Mouse (Mus musculus) layer of hippocampus, postnatal 36 days (tissue): ENCODE data around the gene Cnot6. TPM values are rescaled to one million over a fixed set of nuclear protein-coding genes. Genes with fewer than 3 reads are reported as not detected.
A peak's percentile ranks its signal among the peaks of the same experiment; 100 is the strongest.

Experiments
- DNase-seq, 2 experiments: peaks; one replicate each; pipeline ENCODE4 v3.0.0; 2022
- total RNA-seq, 2 experiments: library from RNA; stranded (reverse); gene quantifications; 2 replicates each; pipeline ENCODE4 v1.2.3; 2021

Gene Cnot6
- total RNA-seq: 10 to 100 TPM; 49.4 to 55.8 TPM

DNA sequence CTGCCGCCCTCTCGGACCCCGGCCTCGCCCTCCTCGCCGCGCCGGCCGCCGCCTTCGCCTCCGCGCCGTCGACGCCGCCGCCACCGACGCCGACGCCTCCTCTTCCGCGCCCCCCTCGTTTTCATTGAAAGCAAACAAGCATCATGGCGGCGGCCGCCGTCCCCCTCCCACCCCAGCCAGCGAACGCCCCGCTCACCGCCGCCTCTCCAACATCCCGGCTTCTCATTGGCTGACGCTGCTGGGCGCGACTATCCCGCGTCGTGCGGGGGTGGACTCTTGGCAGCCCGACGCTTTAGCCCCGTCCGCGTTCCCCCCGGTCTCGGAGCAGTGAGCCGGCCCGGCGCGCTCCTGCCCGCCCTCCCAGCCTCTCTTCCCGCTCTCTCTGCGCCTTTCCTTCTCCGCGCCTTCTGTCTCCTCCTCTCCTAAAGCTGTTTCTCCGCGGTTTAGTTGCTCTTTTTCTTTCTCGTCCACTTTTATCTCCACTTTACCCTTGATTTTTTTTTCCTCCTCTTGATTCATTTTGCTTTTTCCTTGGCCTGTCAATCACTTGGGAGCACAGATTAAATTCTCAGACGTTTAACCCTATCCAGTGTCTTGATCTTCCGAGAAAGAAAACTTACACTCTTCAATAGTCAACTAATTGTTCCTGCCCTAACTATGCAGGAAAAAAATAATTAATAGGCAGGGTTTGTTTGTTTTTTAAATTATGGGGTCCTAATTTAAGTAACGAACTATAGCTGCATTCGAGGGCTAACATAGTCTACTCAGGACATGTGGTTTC lies at the start of gene Cnot6:
Cnot6 (minus strand) TSS at position 169 of the 781 bp plus-strand sequence.
- peak; percentile 97 to 98 for DNase-seq

GRCm38 (mm10) chr11:49761130-49761529 lies 48.6 kb upstream of the Cnot6 start:
- DNase-seq: no peak

DNA sequence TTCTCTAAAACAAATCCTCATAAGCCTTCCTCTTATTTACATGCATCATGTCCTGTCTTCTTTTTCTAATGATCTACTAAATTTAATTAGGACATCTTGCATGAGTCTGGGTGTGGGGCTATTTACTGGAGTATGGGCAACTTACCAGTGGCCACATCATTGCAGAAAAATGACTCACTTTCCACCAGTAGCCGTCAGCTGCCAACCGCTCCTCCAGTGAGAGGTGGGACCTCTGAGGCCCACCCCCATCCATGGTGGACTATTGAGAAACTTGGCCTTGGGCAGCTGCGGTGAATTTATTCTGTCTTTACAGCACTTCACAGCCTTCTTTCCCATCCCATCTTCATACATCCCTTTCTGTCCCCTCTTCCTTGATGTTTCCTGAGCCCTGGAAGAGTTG lies 45.6 kb upstream of the Cnot6 start:
- no peak for DNase-seq

DNA sequence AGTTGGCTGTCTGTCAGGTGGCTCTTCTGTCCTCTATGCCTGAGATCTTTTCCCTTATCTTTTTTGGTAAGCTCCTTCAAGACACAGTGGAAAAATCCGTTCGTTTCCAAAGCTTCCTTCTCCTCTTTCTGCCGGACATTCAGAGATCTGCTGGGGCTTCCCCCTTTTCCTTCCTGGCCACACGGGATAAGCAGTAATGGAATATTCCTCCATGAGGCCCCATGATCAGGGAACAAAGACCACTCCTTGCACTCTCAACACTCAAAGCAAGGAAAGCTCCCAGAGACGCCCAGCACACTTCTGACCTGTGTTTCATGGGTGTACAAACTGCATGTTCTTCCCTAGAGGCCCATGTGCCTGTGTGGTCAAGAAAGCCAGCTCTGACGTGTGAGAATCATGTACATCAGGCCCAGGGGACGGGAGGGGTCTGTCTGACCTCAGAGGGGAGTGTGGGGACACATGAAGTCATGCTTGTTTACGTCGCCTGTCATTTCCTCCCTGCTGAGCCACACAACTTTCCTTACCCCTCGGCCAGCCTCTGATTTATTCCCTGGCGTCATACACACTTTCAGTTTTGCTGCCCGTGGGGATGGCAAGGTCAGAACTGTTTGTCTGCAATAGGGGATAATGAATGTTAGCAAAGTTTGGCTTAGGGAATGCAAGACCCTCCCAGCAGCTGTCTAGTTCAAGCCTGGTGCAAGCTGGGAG lies 42.6 kb upstream of the Cnot6 start:
- DNase-seq: no peak

GRCm38 (mm10) chr11:49746756-49747155 lies 34.2 kb upstream of the Cnot6 start:
- no peak for DNase-seq

GRCm38 (mm10) chr11:49745839-49746238 lies 33.3 kb upstream of the Cnot6 start:
- no peak for DNase-seq

- DNase-seq: no peak
Observed at GRCm38 (mm10) chr11:49744981-49745380, 32.5 kb upstream of the Cnot6 start.

DNA sequence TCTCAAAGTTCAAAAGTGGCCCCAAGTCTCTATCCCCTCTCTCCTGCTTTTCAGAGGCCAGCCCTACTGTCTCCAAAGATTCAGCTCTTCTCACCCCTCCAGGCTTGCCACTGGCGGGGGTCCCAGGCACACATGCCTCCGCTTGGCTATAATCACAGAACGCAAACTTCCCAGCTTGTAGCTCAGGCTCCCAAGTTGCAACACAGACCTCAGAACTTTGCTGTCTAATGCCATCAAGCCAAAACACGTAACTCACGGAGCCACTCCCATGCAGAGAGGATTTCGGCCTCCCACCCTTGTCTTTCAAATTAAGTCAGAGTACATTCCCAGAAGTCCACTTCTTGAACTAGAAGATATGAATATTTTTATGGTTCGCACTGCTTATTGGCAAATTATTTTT lies 31.1 kb upstream of the Cnot6 start:
- no peak for DNase-seq

GRCm38 (mm10) chr11:49742248-49742647 lies 29.7 kb upstream of the Cnot6 start:
- DNase-seq: no peak

DNA sequence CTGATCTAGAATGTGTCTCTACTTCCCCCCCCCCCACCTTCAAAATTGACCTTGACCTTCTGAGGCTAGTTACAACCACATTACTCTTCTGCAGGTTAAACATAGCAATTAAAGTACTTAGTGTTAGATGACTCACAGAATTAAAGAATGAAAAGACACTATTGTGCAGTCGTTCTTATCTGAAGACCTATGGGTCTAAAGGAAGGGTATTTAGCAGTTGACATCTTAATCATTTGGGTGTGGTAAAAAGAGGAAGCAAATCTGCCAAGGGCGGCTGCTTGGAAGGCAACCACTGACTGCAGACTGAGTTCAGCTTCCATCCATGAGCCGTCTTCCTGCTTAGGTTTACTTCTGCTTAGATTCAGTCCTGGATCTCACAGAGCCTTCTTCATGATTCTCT lies 27.3 kb upstream of the Cnot6 start:
- DNase-seq: no peak

DNA sequence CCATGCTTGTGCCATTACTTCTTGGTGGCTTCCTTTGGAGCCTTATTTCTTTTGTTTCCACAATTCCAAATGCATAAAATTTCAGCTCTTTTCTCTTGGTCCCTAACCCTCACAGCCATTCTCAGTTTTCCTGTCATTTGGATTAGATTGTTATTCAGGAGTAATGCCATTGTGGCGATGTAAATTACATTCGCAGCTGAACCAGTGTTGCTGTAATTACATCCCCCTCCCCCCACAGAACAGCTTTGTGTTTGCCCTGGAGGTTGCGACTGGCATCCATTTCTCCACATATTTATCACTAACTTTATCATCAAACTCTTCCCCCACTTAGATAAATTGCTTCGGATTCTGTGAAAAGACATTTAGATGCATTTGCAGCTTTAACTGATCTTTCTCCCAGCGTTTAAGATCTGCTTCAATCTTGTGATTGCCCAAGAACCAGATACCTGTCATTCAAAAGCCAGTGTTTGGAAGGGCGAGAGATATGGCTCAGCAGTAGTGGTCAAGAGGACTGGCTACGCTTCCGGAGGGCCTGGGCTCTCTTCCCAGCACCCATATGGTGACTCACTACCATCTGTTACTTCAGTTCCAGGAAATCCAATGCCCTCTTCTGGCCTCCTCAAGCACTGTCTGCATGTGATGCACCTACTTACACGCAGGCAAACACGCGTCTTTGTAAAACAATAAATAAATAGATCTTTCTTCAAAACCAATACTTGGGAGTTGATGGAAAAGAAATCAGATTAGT lies 26.3 kb upstream of the Cnot6 start:
- DNase-seq: no peak

DNA sequence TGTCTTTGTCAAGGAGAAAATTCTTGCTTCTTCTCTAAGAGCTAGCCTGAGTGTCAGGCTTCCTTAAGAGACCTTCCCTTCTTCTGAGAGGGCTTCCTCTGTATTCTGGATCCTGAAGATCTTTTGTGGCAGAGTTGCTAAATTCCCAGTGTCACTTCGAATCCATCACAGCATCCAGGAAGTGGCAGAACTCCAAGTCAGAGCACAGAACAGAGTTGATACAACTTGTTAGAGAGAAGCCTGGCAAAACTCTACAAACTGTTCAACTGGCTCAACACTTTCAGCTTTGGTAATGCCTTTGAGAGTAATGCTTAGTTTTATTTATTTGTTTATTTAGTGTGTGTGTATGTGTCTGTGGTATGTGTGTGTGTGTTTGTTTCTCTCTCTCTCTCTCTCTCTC lies 25.1 kb upstream of the Cnot6 start:
- DNase-seq: no peak

- no peak for DNase-seq
Observed at GRCm38 (mm10) chr11:49734771-49735170, 22.2 kb upstream of the Cnot6 start.

GRCm38 (mm10) chr11:49730275-49730948 lies 17.9 kb upstream of the Cnot6 start:
- DNase-seq: no peak

DNA sequence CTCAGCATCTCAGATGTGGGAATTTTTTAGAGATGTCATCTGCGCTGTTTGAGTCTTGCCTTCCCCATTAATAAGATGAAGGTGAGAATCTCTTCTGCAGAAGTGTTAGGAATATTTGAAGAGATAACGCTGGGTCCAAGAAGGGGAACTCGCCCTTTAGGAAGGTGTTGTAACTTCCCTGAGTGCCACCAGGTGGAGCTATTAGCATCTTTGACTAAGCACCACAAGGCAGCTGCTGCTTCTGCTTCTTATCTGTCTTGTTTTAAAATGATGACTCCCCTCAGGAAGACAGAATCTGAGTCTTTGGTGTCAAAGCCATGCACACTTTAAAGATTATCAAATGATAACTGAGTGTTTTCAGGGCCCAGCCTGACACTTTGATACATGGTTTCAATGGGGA lies 15.4 kb upstream of the Cnot6 start:
- peak; percentile 33 to 34 for DNase-seq

GRCm38 (mm10) chr11:49726800-49727199 lies 14.3 kb upstream of the Cnot6 start:
- no peak for DNase-seq

GRCm38 (mm10) chr11:49724676-49725075 lies 12.2 kb upstream of the Cnot6 start:
- DNase-seq: no peak

- no peak for DNase-seq
Observed at GRCm38 (mm10) chr11:49723281-49723680, 10.8 kb upstream of the Cnot6 start.

- DNase-seq: no peak
Observed at GRCm38 (mm10) chr11:49722692-49723091, 10.2 kb upstream of the Cnot6 start.

GRCm38 (mm10) chr11:49721358-49721757 lies 8.8 kb upstream of the Cnot6 start:
- no peak for DNase-seq

DNA sequence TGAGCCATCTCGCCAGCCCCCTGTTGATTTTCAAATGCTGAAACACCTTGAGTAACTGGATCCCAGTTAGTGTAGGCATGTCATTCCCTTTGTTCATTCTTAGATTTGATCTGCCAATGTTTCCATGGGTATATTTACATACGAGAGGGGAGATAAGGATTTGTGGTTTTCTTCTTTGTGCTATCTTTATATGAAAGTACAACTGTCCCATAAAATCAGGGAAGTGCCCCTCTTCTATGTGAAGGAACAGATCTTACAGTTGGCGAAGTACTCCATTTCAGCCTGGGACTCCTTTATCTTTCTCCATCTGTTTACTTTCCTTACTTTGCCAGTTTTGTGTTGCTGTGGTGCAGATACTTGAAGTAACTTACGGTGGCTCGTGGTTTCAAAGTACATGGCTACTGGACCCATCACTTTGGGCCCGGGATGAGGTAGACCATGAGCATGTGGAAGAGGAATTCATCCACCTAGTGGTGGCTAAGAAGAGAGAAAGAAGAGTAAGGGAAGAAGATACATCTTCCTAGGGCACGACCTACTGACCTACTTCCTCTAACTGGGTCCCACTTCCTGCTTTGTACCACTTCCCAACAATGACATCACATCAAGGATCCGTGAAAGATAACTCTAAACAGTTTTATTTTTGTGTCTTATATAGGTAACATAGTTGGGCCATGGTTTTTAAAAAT lies 7.1 kb upstream of the Cnot6 start:
- no peak for DNase-seq
